Mouse (Mus musculus): Measurements from ENCODE around the gene Bik. TPM values are rescaled to one million over a fixed set of nuclear protein-coding genes. Genes with fewer than 3 reads are reported as not detected.

Bik gene
- total RNA-seq (2012; rRNA removed), result 5.1 and 7.6 TPM in 2 replicates
- 10 to 100 TPM in 1 of 2 experiments, not detected in 1; 10.2 TPM for polyA plus RNA-seq (2012; ENCODE audit: insufficient read depth in 1 of 2, insufficient read length in 2 of 2, low read depth in 1 of 2, low replicate concordance in 2 of 2, missing spikeins in 1 of 2)

- peak within 1 kb of the TSS; percentile 75 for H3K9ac ChIP-seq (ENCODE audit: control insufficient read depth, low read depth, low read length, poor library complexity, severe bottlenecking)
- peaks cover 4 to 12% of the 10 kb centered on the region in 2 experiments; a peak in 3 of 4 replicates for H3K27me3 ChIP-seq (ENCODE audit: control insufficient read depth in 1 of 2, insufficient read depth in 2 of 2, low read length in 2 of 2)
- no peaks in the 10 kb centered on the region for H3K36me3 ChIP-seq (ENCODE audit: control insufficient read depth in 1 of 2, insufficient read depth in 2 of 2, low read length in 2 of 2)
- no peak within 1 kb of the TSS for H3K27ac ChIP-seq (ENCODE audit: control insufficient read depth, low read depth, low read length)
- TF ChIP-seq GATA1 (IDR thresholded peaks at IDR 0.05; ENCODE audit: low read depth, low read length) (no peak), CTCF (IDR thresholded peaks at IDR 0.05 in 2 of 3, conservative IDR thresholded peaks at IDR 0.05 in 1 of 3; ENCODE audit: control insufficient read depth in 1 of 3, insufficient read depth in 1 of 3, low read depth in 2 of 3, low read length in 3 of 3, poor library complexity in 1 of 3, severe bottlenecking in 1 of 3) (0 out of 6 replicates have a peak, but pooled peaks of 1 of the 3 experiments have one; percentile 5), NRF1 (IDR thresholded peaks at IDR 0.05; ENCODE audit: insufficient read depth, low read depth, low read length, poor library complexity, severe bottlenecking) (no peak), NELFE (IDR thresholded peaks at IDR 0.05; ENCODE audit: low read depth, low read length) (peak; percentile 51), ZKSCAN1 (IDR thresholded peaks at IDR 0.05; ENCODE audit: low read depth, low read length) (no peak), ZC3H11A (IDR thresholded peaks at IDR 0.05; ENCODE audit: low read depth, low read length) (no peak), HCFC1 (IDR thresholded peaks at IDR 0.05; ENCODE audit: low read depth, low read length) (peak; percentile 14; the same call in 1 of the 2 replicates), RAD21 (IDR thresholded peaks at IDR 0.05; ENCODE audit: low read depth, low read length) (no peak), KAT2A (conservative IDR thresholded peaks at IDR 0.05; ENCODE audit: low read depth, low read length) (no peak), POLR2A (IDR thresholded peaks at IDR 0.05; ENCODE audit: control insufficient read depth in 1 of 2, insufficient read depth in 1 of 2, low read depth in 1 of 2, low read length in 2 of 2, poor library complexity in 1 of 2) (peak; percentile 49 to 58; a peak in 2 of 4 replicates), EP300 (IDR thresholded peaks at IDR 0.05; ENCODE audit: low read depth in 1 of 2, low read length in 2 of 2) (no peak), MAZ (IDR thresholded peaks at IDR 0.05; ENCODE audit: low read depth, low read length) (peak; percentile 26; the same call in 1 of the 2 replicates), SIN3A (IDR thresholded peaks at IDR 0.05; ENCODE audit: low read length) (peak; percentile 30; the same call in 1 of the 2 replicates), MEF2A (IDR thresholded peaks at IDR 0.05; ENCODE audit: extremely low read depth, insufficient replicate concordance, low read depth, low read length, poor library complexity, severe bottlenecking) (no peak), MXI1 (IDR thresholded peaks at IDR 0.05; ENCODE audit: low read depth, low read length) (peak; percentile 65), MAFK (IDR thresholded peaks at IDR 0.05; ENCODE audit: borderline replicate concordance, low read depth, low read length) (no peak), GABPA (IDR thresholded peaks at IDR 0.05; ENCODE audit: low read depth, low read length) (no peak), MAX (IDR thresholded peaks at IDR 0.05; ENCODE audit: low read length) (0 out of 2 replicates have a peak, but pooled peaks have one; percentile 54), USF2 (IDR thresholded peaks at IDR 0.05; ENCODE audit: borderline replicate concordance in 1 of 2, insufficient read depth in 1 of 2, low read depth in 1 of 2, low read length in 2 of 2) (no peak), MYB (IDR thresholded peaks at IDR 0.05; ENCODE audit: low read depth, low read length) (no peak)
- peak; percentile 82 for DNase-seq (ENCODE audit: low read depth, low spot score)
- H3K4me1 ChIP-seq (ENCODE audit: control insufficient read depth in 1 of 2, insufficient read depth in 2 of 2, low read length in 2 of 2), result peaks cover 0 to 4% of the 10 kb centered on the region in 2 experiments; a peak in 1 of 4 replicates
- peak within 1 kb of the TSS; percentile 68 to 94 for H3K4me3 ChIP-seq (ENCODE audit: control insufficient read depth in 1 of 2, insufficient read depth in 1 of 2, low read depth in 2 of 2, low read length in 2 of 2)
- no peaks in the 10 kb centered on the region for H3K9me3 ChIP-seq (replicated peaks; ENCODE audit: insufficient read depth, low read length)
- H3K79me2 ChIP-seq (ENCODE audit: control insufficient read depth, insufficient read depth, low read length, poor library complexity), result peaks cover 1% of the 10 kb centered on the region; the same call in 1 of the 2 replicates
Observed at GRCm38 (mm10) chr15:83526424-83527091, at the start of gene Bik. Gene Bik, plus strand, starts transcription at chr15:83526862.
